Mouse (Mus musculus): ENCODE data around the gene Isca2. TPM values are rescaled to one million over a fixed set of nuclear protein-coding genes. Genes with fewer than 3 reads are reported as not detected.

Isca2 gene
- polyA plus RNA-seq, 1 experiment = 51.2 TPM

- Histone ChIP-seq H3K4me3 (no peak overlapping the region), H3K27me3 (ENCODE audit: control insufficient read depth, insufficient read depth, insufficient read length) (no peaks in the 10 kb centered on the region), H3K4me2 (ENCODE audit: low read depth) (no peak overlapping the region), H3K79me2 (ENCODE audit: control insufficient read depth, insufficient read depth) (no peaks in the 10 kb centered on the region), H3K36me3 (ENCODE audit: control insufficient read depth, insufficient read depth) (peaks cover 4% of the 10 kb centered on the region), H3ac (ENCODE audit: control insufficient read depth, insufficient read length) (no peak overlapping the region)
- TF ChIP-seq POLR2AphosphoS2 (IDR thresholded peaks at IDR 0.05; ENCODE audit: insufficient read length, low read depth) = no peak
- no peak for TF ChIP-seq E2F4 (IDR thresholded peaks at IDR 0.05; ENCODE audit: insufficient read depth)
- TF ChIP-seq TCF3 (IDR thresholded peaks at IDR 0.05; ENCODE audit: insufficient read length, low read depth) = no peak
These were observed 27.4 kb downstream of the Isca2 start for GRCm38 (mm10) chr12:84800419-84800818.

- Histone ChIP-seq H3K79me2 (ENCODE audit: control insufficient read depth, insufficient read depth) (no peaks in the 10 kb centered on the region), H3ac (ENCODE audit: control insufficient read depth, insufficient read length) (no peak overlapping the region), H3K4me3 (no peak overlapping the region), H3K36me3 (ENCODE audit: control insufficient read depth, insufficient read depth) (peaks cover 4% of the 10 kb centered on the region), H3K27me3 (ENCODE audit: control insufficient read depth, insufficient read depth, insufficient read length) (no peaks in the 10 kb centered on the region), H3K4me2 (ENCODE audit: low read depth) (no peak overlapping the region)
- TF ChIP-seq MYOD1 (IDR thresholded peaks at IDR 0.05; ENCODE audit: control insufficient read depth in 1 of 3, insufficient read length in 2 of 3, low read depth in 2 of 3) (peak in 1 of 3 experiments; percentile 76), MYOG (IDR thresholded peaks at IDR 0.05; ENCODE audit: control insufficient read depth in 1 of 3, insufficient read depth in 1 of 3, insufficient read length in 2 of 3, low read depth in 2 of 3) (peak; percentile 21 to 75 (median 29)), MAX (IDR thresholded peaks at IDR 0.05; ENCODE audit: low read depth) (no peak), CEBPB (IDR thresholded peaks at IDR 0.05; ENCODE audit: insufficient read depth, poor library complexity, severe bottlenecking) (no peak)
These were observed 28.6 kb downstream of the Isca2 start for GRCm38 (mm10) chr12:84801532-84802110.

- no peak for TF ChIP-seq SRF (IDR thresholded peaks at IDR 0.05; ENCODE audit: control insufficient read depth, insufficient read length, low read depth)
- no peak for TF ChIP-seq POLR2AphosphoS2 (IDR thresholded peaks at IDR 0.05; ENCODE audit: insufficient read length, low read depth)
- TF ChIP-seq POLR2A (IDR thresholded peaks at IDR 0.05; ENCODE audit: insufficient read length, low read depth) = no peak
- TF ChIP-seq TCF12 (IDR thresholded peaks at IDR 0.05; ENCODE audit: insufficient read depth, poor library complexity, severe bottlenecking) = no peak
- no peak for TF ChIP-seq MYOG (IDR thresholded peaks at IDR 0.05; ENCODE audit: control insufficient read depth in 1 of 3, insufficient read depth in 1 of 3, insufficient read length in 2 of 3, low read depth in 2 of 3)
- Histone ChIP-seq H3ac (ENCODE audit: control insufficient read depth, insufficient read length) (no peak overlapping the region), H3K79me2 (ENCODE audit: control insufficient read depth, insufficient read depth) (no peaks in the 10 kb centered on the region), H3K36me3 (ENCODE audit: control insufficient read depth, insufficient read depth) (peaks cover 4% of the 10 kb centered on the region), H3K4me2 (ENCODE audit: low read depth) (no peak overlapping the region), H3K27me3 (ENCODE audit: control insufficient read depth, insufficient read depth, insufficient read length) (no peaks in the 10 kb centered on the region), H3K4me3 (no peak overlapping the region)
These were observed 29.6 kb downstream of the Isca2 start for GRCm38 (mm10) chr12:84802625-84803024.

DNA sequence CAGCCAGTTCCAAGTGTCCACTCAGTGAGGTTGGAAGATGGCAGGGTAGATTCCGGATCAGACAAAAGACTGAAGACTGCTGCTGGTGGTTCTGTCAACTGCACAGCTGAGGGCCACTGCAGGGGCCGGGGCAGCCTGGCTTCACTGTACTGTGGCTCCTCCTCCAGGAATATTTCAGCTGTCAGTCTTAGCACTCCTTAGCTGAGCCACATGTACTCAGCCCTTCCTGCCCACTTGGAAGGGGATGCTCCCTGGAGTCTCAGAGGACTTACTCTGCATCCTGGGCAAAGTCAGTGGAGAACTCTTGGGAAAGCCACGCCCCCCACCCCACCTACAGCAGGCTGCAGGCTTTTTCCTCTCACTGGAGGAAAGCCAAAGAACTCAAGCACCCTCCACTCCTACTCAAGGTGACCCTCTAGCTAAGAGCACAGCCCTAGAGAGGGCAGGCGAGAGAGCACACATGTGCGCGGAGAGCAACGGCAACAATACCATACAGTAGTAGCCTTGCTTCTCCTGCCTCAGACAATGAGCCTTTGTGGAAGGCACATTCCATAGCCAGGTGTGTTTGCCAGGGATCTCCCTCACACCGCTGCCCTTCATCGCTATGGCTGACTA lies 32.3 kb downstream of the Isca2 start:
- Histone ChIP-seq H3K27me3 (ENCODE audit: control insufficient read depth, insufficient read depth, insufficient read length) (no peaks in the 10 kb centered on the region), H3K4me3 (no peak overlapping the region), H3K79me2 (ENCODE audit: control insufficient read depth, insufficient read depth) (no peaks in the 10 kb centered on the region), H3ac (ENCODE audit: control insufficient read depth, insufficient read length) (no peak overlapping the region), H3K36me3 (ENCODE audit: control insufficient read depth, insufficient read depth) (no peaks in the 10 kb centered on the region), H3K4me2 (ENCODE audit: low read depth) (no peak overlapping the region)
- TF ChIP-seq USF1 (IDR thresholded peaks at IDR 0.05; ENCODE audit: low read depth) (no peak), REST (IDR thresholded peaks at IDR 0.05; ENCODE audit: insufficient read depth, insufficient read length) (no peak), SRF (IDR thresholded peaks at IDR 0.05; ENCODE audit: control insufficient read depth, insufficient read length, low read depth) (no peak), TCF12 (IDR thresholded peaks at IDR 0.05; ENCODE audit: insufficient read depth, poor library complexity, severe bottlenecking) (no peak), POLR2A (IDR thresholded peaks at IDR 0.05; ENCODE audit: insufficient read length, low read depth) (no peak), POLR2AphosphoS2 (IDR thresholded peaks at IDR 0.05; ENCODE audit: insufficient read length, low read depth) (no peak), MYOD1 (IDR thresholded peaks at IDR 0.05; ENCODE audit: control insufficient read depth in 1 of 3, insufficient read length in 2 of 3, low read depth in 2 of 3) (no peak), MAX (IDR thresholded peaks at IDR 0.05; ENCODE audit: low read depth) (no peak), E2F4 (IDR thresholded peaks at IDR 0.05; ENCODE audit: insufficient read depth) (no peak), CEBPB (IDR thresholded peaks at IDR 0.05; ENCODE audit: insufficient read depth, poor library complexity, severe bottlenecking) (no peak), MYOG (IDR thresholded peaks at IDR 0.05; ENCODE audit: control insufficient read depth in 1 of 3, insufficient read depth in 1 of 3, insufficient read length in 2 of 3, low read depth in 2 of 3) (no peak), TCF3 (IDR thresholded peaks at IDR 0.05; ENCODE audit: insufficient read length, low read depth) (no peak)

DNA sequence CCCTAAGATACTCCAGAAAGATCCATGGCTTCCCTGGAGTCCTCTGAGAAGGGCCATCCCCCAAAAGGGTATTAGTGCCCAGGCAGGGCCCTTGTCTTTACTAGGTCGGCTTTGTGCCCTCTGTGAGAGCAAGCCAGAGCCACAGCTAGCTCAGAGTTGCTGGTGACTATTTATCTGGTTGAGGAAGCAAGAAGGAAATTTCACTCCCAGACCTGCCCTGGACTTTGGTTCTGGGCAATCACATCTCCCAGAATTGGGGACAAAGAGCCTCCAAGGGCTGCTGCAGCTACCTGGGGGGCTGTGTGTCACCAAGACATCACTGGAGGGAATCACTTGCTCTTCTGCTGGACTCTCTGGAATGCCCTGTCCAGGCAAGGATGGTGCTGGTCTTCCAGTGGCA lies 33.0 kb downstream of the Isca2 start:
- no peak overlapping the region for H3ac ChIP-seq (ENCODE audit: control insufficient read depth, insufficient read length)
- no peaks in the 10 kb centered on the region for H3K27me3 ChIP-seq (ENCODE audit: control insufficient read depth, insufficient read depth, insufficient read length)
- no peak overlapping the region for H3K4me2 ChIP-seq (ENCODE audit: low read depth)
- TF ChIP-seq POLR2A (IDR thresholded peaks at IDR 0.05; ENCODE audit: insufficient read length, low read depth) (no peak), TCF12 (IDR thresholded peaks at IDR 0.05; ENCODE audit: insufficient read depth, poor library complexity, severe bottlenecking) (no peak), POLR2AphosphoS2 (IDR thresholded peaks at IDR 0.05; ENCODE audit: insufficient read length, low read depth) (no peak), MYOG (IDR thresholded peaks at IDR 0.05; ENCODE audit: control insufficient read depth in 1 of 3, insufficient read depth in 1 of 3, insufficient read length in 2 of 3, low read depth in 2 of 3) (no peak), E2F4 (IDR thresholded peaks at IDR 0.05; ENCODE audit: insufficient read depth) (no peak), USF1 (IDR thresholded peaks at IDR 0.05; ENCODE audit: low read depth) (no peak), REST (IDR thresholded peaks at IDR 0.05; ENCODE audit: insufficient read depth, insufficient read length) (no peak)
- H3K36me3 ChIP-seq (ENCODE audit: control insufficient read depth, insufficient read depth) = no peaks in the 10 kb centered on the region
- H3K4me3 ChIP-seq = no peak overlapping the region
- no peaks in the 10 kb centered on the region for H3K79me2 ChIP-seq (ENCODE audit: control insufficient read depth, insufficient read depth)
